Mouse (Mus musculus): ENCODE data around the gene Sumo3.

The Sumo3 gene

DNA sequence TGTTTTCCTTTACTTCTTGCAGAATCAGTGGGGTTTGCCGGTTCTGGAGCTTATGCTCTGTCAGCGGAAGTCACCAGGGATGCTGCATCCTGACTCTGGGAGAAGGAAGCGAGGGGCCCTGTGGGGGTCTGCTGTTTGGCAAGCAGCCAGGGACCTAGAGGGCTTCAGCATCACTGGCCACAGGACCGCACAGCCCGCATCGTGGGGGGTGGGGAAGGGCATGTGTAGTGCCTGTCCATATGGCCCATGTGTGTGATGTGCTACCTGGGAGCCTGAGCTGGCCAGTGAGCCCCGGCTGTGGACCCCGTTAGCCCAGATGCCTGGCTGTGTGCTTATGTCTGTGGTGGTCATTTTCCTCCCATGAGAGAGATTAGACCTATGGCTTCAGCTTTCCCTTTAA, 16.1 kb upstream of the Sumo3 start:
- DNase-seq = no peak

DNA sequence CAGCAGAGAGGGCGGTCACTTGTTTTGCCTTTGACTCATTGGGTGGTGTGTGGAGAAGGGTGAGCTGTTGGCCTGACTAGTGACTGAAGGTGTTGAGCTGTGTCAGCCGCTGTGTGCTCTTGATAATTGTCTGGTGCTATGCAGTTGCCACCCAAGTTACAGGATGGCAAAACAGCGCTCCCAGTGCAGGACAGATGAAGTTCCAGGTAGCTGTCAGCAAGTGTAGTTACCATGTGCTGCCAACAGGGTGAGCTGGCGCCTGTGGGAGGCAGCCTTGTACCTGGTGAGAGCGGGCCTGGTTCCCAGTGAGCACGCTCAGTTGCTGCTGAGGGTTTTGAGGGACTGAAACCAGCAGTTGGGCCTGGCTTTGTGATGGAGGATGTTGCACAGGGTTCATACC, 15.1 kb upstream of the Sumo3 start:
- peak; percentile 53 to 66 for DNase-seq

DNA sequence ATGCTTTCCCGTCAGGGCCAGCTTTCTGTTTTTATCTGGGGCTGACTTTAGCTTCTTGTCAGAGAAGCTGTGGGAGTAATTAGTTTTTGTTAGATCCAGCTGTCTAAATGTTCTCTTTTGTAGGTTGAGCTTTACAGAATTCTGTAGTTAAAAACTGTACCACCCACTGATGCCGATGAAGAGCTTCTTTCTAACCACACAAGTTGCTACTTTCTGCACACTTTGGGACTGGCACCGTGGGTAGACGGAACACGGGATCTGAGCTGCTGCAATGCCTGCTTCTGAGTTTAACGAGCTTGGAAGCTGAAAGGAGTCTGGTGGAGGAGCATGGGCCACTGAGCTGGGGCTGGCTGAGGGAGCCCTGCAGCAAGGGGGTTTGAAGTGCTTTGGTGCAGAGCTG, 14.4 kb upstream of the Sumo3 start:
- no peak for DNase-seq

DNA sequence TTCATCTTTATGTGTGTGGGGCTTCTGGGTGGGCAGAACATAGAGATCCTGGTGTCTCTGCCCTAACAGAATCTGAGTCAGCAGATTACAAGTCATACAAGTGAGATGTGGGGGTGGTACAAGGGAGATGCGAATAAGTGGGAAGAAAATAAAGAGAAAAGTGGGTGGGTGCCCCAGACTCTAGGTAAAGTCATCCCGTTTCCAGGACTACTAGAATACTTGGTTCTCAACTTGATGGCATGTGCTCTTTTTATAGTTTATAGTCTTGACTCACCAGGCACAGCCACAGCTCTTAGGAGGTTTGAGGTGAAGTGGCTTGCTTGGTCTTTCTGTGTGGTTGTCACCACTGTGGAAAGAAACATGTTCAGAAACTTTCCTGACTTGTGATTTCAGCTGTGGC, 9.8 kb upstream of the Sumo3 start:
- DNase-seq = no peak

DNA sequence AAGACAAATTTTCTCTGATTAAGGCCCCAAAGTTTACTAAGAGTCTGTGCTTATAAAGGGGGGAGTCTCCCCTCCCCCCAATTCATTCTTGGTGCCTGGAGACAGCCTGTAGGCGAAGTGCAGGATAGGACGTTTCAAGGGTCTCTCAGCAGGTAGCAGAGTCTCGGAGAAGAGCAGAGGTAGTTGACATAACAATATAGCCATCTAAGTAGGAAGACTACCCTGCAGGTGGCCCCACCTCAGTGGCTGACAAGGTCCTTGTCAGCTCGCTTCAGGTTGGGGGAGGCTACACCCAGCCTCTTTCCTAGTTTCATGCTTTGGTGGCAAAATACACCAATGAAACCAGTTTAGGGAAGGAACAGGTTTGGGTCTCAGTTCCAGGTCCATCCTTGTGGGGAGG, 2.9 kb upstream of the Sumo3 start:
- no peak for DNase-seq

DNA sequence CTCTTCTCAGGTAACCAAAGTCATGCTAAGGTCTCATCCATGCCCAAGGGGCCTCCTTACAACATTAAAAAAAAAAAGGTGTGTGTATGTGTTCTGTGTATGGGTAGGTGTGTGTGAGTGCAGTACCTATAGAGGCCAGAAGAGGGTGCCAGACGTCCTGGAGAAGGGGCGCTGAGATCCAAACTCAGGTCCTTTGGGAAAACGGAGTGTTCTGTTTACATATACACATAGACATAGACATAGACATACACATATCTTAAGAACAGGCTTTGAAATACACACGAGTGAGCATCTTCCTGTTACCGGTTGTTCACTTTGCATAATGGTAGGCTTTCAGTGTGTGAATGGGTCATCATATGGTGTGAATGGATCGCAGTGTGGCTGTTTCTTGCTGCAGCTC, 1.8 kb upstream of the Sumo3 start:
- no peak for DNase-seq

DNA sequence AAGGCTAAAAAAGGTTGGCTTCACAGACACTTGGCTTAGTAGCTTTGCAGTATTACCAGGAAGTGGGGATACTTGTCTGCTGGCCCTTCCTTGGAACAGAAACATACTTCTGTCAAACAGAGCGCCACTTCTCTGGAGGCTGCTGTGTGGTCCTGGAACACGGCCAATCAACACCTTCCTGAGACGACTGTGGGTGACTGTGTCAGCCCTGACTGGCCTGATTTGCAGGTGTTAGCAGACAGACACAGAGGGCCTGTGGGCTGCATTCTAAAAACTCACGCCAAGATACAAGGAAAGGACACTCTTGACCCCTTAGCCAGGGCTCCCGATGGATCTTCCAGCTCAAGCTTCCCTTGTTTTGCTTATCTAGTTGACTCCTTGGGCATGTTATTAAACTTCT, 939 bp upstream of the Sumo3 start:
- DNase-seq = no peak

DNA sequence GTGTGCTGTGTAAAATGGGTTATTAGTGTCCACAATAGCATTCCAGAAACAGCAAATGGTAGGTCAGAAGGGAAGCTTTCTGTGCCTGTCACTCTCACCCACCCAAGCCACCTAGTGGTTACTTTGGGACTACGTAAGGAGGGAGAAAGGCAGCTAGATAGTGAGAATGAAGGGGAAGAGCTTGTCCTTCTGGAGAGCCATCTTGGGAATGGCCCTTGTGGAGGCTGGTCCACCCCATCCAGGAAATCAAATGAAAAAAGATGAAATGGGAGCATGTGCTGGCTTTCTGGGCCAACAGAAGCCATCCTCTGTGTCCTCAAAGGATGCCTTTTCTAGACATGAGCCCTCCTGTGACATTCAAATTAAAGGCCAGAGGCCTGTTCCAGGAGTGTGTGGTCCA, 529 bp upstream of the Sumo3 start:
- DNase-seq = no peak

DNA sequence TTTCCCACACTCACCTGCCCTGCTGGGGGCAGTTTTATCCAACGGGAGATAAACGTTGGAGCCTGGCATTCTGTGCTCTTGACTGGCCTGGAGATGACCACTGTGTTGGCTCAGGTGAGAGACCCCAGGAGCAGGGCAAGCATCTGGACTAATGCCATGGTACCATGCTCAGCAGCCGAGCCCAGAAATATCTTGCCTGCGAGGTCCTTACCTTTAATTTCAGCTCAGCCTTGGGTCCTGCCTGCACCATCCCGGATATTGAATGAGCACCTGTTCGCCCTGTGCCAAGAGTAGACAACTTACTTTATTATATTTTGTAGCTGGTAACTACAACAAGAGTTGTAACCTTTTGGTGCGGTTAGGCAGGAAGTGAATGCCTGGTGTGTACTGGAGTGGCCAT, 958 bp downstream of the Sumo3 start:
- no peak for DNase-seq

DNA sequence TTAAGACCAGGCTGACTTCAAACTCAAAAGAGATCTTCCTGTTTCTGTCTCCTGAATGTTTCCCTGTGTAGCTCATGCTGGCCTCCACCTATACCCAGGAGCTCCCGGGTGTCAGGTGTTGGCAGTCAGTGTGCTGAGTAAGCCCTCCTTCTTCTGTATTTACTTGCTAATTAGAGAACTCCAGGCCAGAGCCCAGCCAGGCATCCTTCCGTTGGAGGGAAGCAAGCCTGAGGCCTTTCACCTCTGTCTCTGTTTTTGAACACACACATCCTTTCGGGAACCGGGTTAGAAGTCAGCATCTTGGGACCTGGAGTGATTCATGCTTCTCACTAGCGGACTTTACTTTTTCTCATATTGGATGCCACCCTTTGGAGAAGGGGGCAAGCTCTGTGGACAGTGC, 1.5 kb downstream of the Sumo3 start:
- peak in 1 of 2 experiments; percentile 53 for DNase-seq

DNA sequence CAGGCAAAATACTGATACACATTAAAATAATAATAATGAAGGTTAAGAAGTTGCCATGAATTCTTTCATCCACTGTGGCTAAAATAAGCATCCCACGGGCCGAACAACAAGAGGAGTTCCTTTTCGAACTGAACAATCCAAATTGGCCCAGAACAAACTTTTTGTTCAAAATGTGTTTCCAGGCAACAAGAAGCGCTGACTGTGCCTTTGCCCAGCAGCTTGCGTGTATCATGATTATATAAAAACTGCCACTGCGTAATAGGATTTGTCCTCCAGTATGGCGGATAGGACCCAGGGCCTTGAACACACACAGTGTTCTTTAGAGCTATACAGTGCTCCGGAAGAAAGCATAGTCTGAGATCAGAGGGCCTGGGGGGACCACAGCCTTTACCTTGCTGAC, 2.7 kb downstream of the Sumo3 start:
- DNase-seq = no peak

DNA sequence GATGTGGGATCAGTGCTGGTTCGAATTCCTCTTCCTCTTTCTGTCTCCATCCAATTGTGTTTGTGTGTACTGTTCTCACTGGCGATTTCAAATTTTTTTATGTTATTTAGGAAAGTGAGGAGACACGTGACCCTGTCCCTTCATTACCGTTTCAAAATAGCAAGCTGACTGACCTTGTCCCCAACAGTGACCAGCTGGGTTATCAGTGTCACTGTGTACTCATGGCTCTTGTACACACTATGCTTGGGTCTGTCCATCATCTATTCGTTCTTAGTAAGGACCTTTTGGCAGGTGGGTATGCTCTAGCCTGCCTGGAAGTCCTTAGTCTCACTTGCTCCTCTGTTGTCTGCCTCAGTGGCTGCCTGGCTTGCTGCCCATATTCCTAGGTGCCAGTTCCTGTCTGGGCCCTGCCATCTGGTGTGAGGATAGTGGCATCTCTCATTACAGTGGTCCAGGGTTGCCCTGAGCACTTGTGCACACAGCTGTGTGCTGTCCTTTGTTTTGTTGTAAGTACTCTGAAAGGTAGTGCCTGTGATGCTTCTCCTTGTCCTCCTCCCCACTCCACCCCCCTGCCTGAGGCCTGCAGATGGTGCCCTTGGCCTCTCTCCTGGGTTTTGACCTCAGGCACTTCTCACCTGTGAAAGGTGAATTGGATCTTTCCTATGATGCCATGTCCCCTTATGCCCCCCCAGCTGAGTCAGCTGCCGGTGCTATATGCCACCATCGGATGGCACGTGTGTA, 4.5 kb downstream of the Sumo3 start:
- no peak for DNase-seq

DNA sequence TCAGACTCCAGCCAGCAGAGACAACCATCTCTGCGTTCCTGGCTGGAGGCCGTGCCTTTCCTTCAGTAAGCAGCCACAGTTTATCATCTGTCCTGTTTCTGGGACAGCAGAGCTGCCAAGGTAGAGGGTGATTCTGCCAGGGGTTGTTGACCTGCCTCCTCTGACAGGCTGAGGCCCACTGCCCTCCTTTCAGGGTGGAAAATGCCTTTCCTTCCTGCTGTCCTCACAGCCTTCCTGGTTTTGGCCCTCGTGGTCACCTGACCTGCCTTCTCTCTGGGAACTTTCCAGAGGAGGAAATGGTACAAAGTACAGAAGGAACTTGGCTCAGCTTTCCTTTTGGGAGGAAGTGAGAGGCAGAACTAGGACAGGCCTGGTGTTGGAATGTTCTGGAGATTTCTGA, 7.5 kb downstream of the Sumo3 start:
- DNase-seq = peak; percentile 86 to 87

DNA sequence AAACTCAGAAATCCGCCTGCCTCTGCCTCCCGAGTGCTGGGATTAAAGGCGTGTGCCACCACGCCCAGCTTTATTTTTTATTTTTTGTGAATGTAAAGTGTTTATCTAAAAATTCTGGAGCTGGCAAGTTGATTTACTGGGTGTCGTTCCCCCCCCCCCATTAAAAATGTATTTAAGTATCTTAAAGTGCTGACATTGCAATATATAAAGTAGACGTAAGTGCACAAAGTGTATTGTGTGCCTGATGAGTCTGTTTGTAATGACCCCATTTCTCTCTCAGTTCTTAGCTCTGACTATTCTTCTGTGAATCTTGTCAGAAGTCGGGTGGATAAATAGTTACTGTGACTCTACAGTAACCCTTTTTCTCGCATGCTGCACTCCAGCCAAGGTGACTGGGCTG, 9.8 kb downstream of the Sumo3 start:
- DNase-seq = no peak

DNA sequence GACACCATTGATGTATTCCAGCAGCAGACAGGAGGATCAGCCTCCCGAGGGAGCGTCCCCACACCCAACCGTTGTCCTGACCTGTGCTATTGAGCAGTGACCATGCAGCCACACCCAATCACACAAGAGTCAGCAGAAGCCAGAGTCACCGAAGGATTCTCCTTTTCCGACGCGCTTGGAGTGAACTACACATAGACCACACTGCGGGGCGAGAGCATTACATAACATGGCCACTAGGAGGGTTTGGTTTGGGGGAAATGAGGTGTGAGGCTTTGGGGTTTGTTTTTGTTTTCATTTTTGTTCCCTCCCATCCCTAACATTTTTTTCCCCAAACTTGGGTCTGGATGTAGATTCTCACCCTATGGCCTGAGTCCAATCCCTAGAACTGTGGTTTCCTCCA, 10.3 kb downstream of the Sumo3 start:
- no peak for DNase-seq

DNA sequence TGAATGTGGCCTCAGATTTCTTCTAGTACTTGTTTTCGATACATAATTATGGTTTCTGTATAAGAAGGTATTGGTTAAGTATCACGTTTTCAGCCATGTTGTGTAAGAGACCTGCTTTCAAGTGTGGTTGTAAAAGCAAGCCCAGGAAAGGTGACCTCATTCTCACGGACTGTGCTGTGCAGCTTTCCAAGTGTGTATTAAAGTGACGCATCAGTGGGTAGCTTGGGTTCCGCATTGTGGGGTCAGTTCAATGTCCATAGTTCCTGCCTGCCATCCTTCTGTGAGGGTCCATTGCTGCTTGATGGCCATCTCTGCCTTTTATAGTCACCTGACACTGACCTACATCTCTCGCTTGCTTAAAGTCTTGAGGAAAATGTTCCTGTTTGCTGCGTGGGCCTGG, 11.0 kb downstream of the Sumo3 start:
- DNase-seq = peak; percentile 35 to 43

DNA sequence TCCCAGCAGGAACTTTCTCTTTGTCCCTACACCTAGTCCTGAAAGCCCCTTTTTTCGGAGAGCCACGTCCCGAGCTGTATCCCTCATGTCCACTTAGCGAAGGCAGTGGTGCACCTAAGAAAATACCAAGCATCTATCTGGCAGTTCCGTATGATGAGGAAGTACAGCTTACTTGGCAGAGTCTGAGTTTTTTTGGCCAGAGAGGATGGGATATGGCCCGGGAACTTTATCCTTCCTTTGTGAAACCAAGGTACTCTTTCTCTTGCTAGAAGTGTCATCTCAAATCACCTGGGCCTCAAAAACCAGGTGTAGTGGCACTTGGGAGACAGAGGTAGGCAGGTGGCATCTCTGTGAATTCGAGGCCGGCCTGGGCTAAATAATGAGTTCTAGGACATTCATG, 15.6 kb downstream of the Sumo3 start:
- no peak for DNase-seq

DNA sequence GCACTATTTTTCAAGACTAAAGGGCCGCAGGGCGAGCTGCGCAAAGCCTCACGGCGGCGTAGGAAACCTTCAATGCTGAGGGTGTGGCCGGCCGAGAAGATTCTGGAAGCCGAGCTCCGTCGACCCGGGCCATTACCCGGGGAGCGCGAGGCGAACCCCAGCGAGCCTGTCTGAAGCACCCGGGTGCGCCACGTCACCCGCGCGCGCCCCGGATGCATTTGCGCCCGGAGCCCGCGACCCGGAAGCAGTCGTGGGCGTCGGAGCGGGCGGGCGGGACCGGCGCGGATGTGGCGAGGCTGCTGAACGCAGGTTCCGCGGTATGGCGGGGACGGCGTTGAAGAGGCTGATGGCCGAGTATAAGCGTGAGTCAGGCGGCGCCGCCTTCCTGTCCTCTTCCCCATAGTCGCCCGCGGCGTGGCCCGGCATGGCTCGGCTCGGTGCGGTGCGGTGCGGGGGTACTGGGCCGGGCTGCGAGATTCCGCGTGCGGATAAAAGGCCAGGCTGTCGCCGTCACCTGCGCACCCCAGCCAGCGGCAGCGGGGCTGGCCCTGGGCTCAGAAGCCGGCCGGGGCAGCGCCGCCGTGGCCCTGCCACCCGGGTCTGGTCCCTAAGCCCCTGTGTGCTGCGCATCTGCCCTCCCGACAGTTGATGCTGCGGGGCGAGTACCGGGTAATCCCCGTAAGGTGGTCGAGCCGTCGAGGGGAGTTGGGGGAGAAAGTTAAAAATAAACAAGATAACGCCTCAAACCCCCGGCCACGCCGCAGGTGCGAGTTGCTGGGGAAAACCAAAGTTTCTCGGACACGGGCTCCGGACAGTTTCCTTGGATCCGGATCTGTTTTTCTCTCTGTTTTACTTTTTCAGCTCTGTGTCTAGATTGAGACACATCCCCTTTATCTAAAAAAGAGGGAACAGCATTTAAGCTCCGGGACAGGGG, 16.4 kb downstream of the Sumo3 start, which contains the start of gene Ube2g2:
Gene Ube2g2 (plus strand): TSS at position 221 of the 934 bp plus-strand sequence.
- DNase-seq = peak; percentile 88 to 90

DNA sequence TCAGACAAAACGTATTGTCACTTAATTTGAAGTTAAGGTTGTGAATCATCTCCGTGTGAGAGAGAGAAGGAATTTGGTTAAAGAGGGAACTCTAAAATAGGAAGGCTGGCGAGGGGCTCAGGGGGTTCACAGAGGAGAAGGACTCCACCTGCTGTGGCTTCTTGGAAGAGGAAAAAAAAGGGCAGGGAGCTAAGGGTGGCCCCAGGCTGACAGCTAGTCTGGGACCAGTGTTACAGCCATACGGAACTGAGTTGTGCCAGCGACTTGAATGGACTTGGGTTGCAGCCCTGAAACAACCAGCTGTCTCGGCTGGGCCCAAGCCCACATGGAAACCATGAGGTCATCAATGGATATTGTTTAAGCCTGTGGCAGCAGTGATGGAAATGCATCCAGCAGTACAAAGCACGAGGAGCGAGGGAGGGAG, 17.2 kb downstream of the Sumo3 start:
- no peak for DNase-seq

DNA sequence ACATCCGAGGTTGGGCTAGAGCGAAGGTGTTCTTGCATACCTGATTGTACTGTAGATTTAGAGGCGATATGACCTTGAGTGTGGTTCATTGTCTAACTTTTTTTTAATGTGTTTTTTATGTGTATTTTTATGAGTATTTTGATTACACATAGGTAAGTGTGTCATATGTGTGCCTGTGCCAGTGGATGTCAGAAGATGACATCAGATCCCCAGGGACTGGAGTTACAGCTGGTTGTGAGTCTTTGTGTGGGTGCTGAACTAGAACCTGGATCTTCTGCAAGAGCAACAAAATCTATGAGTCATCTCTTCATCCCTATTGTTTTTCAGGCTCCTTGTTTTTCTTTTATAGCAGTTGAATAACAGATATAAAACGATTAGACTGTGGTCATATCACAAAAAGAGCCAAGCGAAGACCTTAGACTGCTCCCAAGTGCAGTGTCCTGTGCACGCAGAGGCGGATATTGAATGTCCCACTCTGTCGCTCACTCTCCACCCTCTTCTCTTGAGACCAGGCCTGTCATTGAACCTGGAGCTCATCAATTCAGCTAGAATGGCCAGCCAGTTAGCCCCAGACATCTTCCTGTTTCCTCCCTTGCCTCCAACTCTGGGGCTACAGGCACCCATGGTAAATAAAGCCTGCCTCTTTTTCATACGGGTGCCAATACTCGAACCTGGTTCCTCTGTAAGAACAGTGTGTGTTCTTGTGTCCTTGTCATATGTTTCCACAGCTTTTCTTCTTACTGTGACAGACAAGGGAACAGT, 17.9 kb downstream of the Sumo3 start:
- DNase-seq = no peak

DNA sequence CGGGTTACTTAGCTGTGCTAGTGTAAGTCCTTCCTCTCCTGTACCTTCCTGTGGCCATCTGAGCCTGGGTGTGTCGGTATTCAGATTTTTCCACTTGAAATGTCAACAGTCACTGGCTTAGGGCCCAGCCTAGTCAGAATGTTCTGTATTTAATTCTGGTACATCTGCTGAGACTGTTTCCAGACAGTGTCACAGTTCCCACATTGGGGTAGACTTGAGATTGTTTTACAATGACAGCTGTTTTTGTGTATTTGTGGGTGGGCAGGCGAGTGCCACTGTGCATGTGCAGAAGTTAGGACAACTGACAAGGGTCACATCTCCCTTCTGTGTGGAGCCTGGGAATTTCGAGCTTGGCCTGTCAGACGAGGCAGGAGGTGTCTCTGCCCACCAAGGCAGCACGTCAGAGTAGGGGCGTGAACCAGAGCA, 18.7 kb downstream of the Sumo3 start:
- no peak for DNase-seq

DNA sequence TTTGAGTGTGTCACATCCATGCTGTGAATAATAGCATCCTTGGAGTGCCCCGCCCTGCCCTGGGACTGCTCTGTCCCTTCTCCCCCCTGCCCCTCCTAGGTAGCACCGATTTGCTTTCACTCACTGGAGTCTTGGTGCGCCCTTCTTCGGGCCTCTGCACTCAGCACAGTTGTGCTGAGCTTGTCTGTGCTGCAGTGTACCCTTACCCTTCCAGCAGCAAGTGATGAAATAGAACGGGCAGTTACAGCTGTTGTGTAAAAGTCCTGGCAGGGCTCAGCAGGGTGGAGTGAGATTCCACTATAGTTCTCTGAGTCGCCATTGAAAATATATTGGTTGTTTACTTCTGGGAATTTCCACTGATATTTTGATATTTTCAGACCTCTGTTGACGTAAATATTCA, 20.1 kb downstream of the Sumo3 start:
- no peak for DNase-seq

DNA sequence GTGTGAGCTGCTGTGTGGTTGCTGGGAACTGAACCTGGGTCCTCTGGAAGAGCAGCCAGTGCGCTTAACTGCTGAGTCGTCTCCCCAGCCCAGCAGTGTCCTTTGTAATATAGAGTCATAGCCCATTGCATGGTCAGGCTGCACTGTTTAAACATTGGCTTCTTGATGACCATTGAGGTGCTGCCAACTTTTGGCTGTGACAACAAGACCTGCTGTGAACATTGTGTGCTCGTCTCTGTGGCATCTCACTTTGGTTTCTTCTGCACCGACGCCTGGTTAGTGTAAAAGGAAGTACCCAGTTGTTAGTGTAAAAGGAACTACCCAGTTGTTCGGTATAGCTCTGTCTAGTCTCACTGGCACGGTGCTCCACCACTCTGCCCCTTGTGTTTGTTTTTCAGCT, 20.7 kb downstream of the Sumo3 start:
- no peak for DNase-seq
